Mouse (Mus musculus): ENCODE data around the gene Fbrsl1.

GRCm38 (mm10) chr5:110344524-110344923, 103.8 kb downstream of the Fbrsl1 start, which contains the start of gene Lrcol1:
- no peak for TF ChIP-seq CTCF (IDR thresholded peaks at IDR 0.05; ENCODE audit: insufficient read depth, low read length)
- no peak for TF ChIP-seq POLR2A (IDR thresholded peaks at IDR 0.05; ENCODE audit: borderline replicate concordance, extremely low read depth, low read depth, low read length)

Measured in lung, adult 2 months (tissue).